Mouse (Mus musculus): ENCODE measurements at regions not wholly inside any gene's neighbourhood (a gene's known extent, or its start where the extent isn't known, plus 50 kb on each side); places are given as distances from the start of the nearest gene placed in this dataset.

DNA sequence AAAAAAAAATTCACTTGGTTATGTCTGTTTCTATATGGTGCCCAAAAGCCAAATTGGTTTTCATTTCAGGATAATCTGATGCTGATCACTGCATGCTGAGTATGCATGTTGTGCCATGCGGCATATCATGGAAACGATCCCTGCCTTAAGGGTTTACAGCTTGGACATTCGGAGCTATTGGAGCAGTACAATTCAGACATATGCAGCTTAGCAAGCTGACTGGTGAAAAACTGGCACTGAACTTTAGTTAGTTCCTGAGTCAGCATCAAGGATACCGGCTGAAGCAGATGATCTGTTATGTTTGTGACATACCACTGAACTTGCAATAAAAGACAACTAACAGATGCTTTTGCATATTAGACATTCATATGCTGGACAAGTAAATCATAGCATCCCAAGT is 356.1 kb downstream of the Slitrk1 start:
- Histone ChIP-seq H3K4me2 (ENCODE audit: low read length) (no peak overlapping the region), H3K9me3 (replicated peaks; ENCODE audit: control insufficient read depth, low read length) (no peaks in the 10 kb centered on the region), H3K27ac (ENCODE audit: low read depth, low read length) (no peak overlapping the region), H3K9ac (ENCODE audit: low read length) (no peak overlapping the region), H3K4me3 (ENCODE audit: low read depth, low read length) (no peak overlapping the region), H3K27me3 (replicated peaks; ENCODE audit: control insufficient read depth, insufficient read depth, low read length) (no peaks in the 10 kb centered on the region), H3K4me1 (ENCODE audit: control insufficient read depth, insufficient read depth, low read length) (no peaks in the 10 kb centered on the region), H3K36me3 (ENCODE audit: control insufficient read depth, insufficient read depth, low read length) (no peaks in the 10 kb centered on the region)
- WGBS, result 82% methylated on average over 4 of the region's 4 CpGs
- peak; percentile 48 for DNase-seq (ENCODE audit: low spot score)
- no peak for ATAC-seq

DNA sequence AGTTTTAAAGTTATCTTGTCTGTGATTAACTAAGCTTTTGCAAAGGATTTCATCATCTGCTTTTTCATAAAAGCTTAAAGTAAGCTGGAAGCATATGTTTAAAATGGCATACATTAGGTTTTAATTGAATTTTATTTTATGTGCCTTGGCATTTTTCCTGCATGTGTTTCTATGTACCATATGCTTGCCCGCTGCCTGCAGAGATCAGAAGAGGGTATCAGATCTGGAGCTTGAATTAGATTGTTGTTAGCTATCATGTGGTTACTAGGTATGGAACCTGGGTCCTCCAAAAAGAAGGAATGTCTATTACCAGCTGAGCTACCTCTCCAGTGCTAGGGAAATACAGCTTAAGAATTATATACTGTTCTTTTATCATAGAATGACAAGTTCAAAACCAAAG is 358.4 kb downstream of the Slitrk1 start:
- Histone ChIP-seq H3K4me1 (ENCODE audit: control insufficient read depth, insufficient read depth, low read length) (no peaks in the 10 kb centered on the region), H3K4me3 (ENCODE audit: low read depth, low read length) (no peak overlapping the region), H3K36me3 (ENCODE audit: control insufficient read depth, insufficient read depth, low read length) (no peaks in the 10 kb centered on the region), H3K9me3 (replicated peaks; ENCODE audit: control insufficient read depth, low read length) (no peaks in the 10 kb centered on the region), H3K4me2 (ENCODE audit: low read length) (no peak overlapping the region), H3K27me3 (replicated peaks; ENCODE audit: control insufficient read depth, insufficient read depth, low read length) (no peaks in the 10 kb centered on the region), H3K9ac (ENCODE audit: low read length) (no peak overlapping the region), H3K27ac (ENCODE audit: low read depth, low read length) (no peak overlapping the region)
- DNase-seq (ENCODE audit: low spot score) (peak; percentile 47), ATAC-seq (peak; percentile 57; the same call in 1 of the 2 replicates)
- WGBS, result 53% methylated on average over 1 of the region's 1 CpGs

DNA sequence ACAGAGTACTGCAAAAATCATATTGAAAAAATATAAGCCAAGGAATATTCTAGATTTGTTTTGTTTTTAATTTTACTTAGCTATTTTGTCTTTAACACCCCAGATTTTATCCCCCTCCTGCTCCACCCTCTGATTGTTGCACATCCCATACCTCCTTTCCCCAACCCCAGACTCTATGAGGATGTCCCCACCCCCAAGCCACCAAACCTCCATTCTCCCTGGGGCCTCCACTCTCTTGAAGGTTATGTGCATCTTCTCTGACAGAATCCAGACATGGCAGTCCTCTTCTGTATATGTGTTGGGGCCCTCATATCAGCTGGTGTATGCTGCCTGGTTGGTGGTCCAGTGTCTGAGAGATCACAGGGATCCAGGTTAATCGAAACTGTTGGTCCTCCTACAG is 382.6 kb downstream of the Slitrk1 start:
- H3K27ac ChIP-seq (ENCODE audit: low read depth, low read length), result no peak overlapping the region
- H3K4me3 ChIP-seq (ENCODE audit: low read depth, low read length), result no peak overlapping the region
- H3K36me3 ChIP-seq (ENCODE audit: control insufficient read depth, insufficient read depth, low read length), result no peaks in the 10 kb centered on the region
- no peak for ATAC-seq
- no peaks in the 10 kb centered on the region for H3K9me3 ChIP-seq (replicated peaks; ENCODE audit: control insufficient read depth, low read length)
- WGBS, result 86% methylated on average over 1 of the region's 1 CpGs
- DNase-seq (ENCODE audit: low spot score), result no peak
- no peaks in the 10 kb centered on the region for H3K4me1 ChIP-seq (ENCODE audit: control insufficient read depth, insufficient read depth, low read length)
- H3K27me3 ChIP-seq (replicated peaks; ENCODE audit: control insufficient read depth, insufficient read depth, low read length), result no peaks in the 10 kb centered on the region
- H3K9ac ChIP-seq (ENCODE audit: low read length), result no peak overlapping the region
- H3K4me2 ChIP-seq (ENCODE audit: low read length), result no peak overlapping the region

DNA sequence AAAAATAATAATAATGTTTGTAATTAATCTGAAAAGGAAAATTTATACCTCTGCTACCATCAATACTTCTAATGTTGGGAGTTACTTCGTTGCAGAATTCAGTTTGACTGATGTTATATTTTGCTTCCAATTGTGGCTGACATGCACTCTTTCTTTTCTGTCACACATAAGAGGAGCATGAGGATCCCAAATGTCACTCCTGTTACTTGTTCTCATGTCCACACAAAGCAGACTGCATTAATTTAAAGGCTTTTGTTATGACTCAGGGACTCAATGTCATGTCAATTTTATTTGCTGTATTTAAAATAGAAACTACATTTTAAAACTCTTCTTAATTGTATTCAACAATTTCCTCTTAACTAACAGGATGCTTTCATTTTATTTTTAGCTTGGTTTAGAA is 383.4 kb downstream of the Slitrk1 start:
- 66% methylated on average over 1 of the region's 1 CpGs for WGBS
- Histone ChIP-seq H3K4me3 (ENCODE audit: low read depth, low read length) (no peak overlapping the region), H3K4me2 (ENCODE audit: low read length) (no peak overlapping the region), H3K27me3 (replicated peaks; ENCODE audit: control insufficient read depth, insufficient read depth, low read length) (no peaks in the 10 kb centered on the region), H3K36me3 (ENCODE audit: control insufficient read depth, insufficient read depth, low read length) (no peaks in the 10 kb centered on the region), H3K4me1 (ENCODE audit: control insufficient read depth, insufficient read depth, low read length) (no peaks in the 10 kb centered on the region), H3K9ac (ENCODE audit: low read length) (no peak overlapping the region), H3K9me3 (replicated peaks; ENCODE audit: control insufficient read depth, low read length) (no peaks in the 10 kb centered on the region), H3K27ac (ENCODE audit: low read depth, low read length) (no peak overlapping the region)
- DNase-seq (ENCODE audit: low spot score), result no peak
- no peak for ATAC-seq

DNA sequence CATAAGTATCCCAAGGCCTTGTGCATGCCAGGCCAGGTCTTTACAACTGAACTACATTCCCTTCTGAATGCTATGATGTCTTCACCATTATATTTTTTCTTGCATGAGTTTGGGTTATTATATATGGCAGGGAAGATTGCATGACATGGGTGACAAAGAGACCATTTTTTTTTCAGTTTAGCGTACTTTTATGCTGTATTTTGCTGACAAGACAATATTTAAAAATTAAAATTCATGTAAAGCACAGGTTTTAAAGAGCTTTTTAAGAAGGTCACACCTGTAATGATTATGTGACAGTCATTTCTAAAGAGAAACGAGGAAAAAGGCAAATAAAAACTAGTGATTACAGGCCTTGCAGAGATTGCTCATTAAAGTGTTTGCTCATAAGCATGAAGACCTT is 393.0 kb downstream of the Slitrk1 start:
- Histone ChIP-seq H3K36me3 (ENCODE audit: control insufficient read depth, insufficient read depth, low read length) (no peaks in the 10 kb centered on the region), H3K9me3 (replicated peaks; ENCODE audit: control insufficient read depth, low read length) (no peaks in the 10 kb centered on the region), H3K27ac (ENCODE audit: low read depth, low read length) (no peak overlapping the region), H3K4me3 (ENCODE audit: low read depth, low read length) (no peak overlapping the region), H3K27me3 (replicated peaks; ENCODE audit: control insufficient read depth, insufficient read depth, low read length) (no peaks in the 10 kb centered on the region), H3K9ac (ENCODE audit: low read length) (no peak overlapping the region), H3K4me2 (ENCODE audit: low read length) (no peak overlapping the region), H3K4me1 (ENCODE audit: control insufficient read depth, insufficient read depth, low read length) (no peaks in the 10 kb centered on the region)
- DNase-seq (ENCODE audit: low spot score) (no peak), ATAC-seq (no peak)
- 78% methylated on average over 2 of the region's 2 CpGs for WGBS

All from forebrain, embryonic 14.5 days (tissue).